Mouse (Mus musculus): ENCODE results near the gene Clmp.

DNA sequence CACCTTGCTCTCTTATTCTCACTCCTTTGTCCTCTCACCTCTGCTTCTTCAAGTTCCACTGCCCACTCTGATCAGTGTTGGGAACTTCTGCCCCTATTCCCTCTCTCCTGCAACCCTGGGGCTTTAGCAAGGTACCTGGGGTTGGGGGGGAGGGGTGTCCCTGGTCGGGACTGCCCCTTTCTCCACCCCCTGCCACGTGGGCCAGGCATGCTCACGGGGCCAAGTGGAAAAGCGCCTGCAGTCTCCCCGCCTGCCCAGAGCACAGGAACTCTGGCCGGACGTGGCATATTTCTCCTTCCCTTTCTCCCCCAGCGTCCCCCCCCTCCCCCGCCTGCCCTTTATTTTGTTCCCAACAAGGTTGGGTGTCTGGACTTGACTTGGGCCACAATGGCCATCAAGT, 33.0 kb upstream of the Clmp start:
- TF ChIP-seq SRF (IDR thresholded peaks at IDR 0.05; ENCODE audit: control insufficient read depth, insufficient read length, low read depth): no peak
- no peak for TF ChIP-seq MYOG (IDR thresholded peaks at IDR 0.05; ENCODE audit: control insufficient read depth in 1 of 3, insufficient read depth in 1 of 3, insufficient read length in 2 of 3, low read depth in 2 of 3)
- TF ChIP-seq USF1 (IDR thresholded peaks at IDR 0.05; ENCODE audit: low read depth): no peak
- TF ChIP-seq POLR2A (IDR thresholded peaks at IDR 0.05; ENCODE audit: insufficient read length, low read depth): no peak
- no peak for TF ChIP-seq MAX (IDR thresholded peaks at IDR 0.05; ENCODE audit: low read depth)
- no peak for TF ChIP-seq MYOD1 (IDR thresholded peaks at IDR 0.05; ENCODE audit: control insufficient read depth in 1 of 3, insufficient read length in 2 of 3, low read depth in 2 of 3)

Data from myocyte (in vitro differentiated cells).